Mouse (Mus musculus): ENCODE results near the gene Hoxb6. TPM values are rescaled to one million over a fixed set of nuclear protein-coding genes. Genes with fewer than 3 reads are reported as not detected.

Gene Hoxb6
- polyA plus RNA-seq, 1 experiment, result 8.3 TPM

DNA sequence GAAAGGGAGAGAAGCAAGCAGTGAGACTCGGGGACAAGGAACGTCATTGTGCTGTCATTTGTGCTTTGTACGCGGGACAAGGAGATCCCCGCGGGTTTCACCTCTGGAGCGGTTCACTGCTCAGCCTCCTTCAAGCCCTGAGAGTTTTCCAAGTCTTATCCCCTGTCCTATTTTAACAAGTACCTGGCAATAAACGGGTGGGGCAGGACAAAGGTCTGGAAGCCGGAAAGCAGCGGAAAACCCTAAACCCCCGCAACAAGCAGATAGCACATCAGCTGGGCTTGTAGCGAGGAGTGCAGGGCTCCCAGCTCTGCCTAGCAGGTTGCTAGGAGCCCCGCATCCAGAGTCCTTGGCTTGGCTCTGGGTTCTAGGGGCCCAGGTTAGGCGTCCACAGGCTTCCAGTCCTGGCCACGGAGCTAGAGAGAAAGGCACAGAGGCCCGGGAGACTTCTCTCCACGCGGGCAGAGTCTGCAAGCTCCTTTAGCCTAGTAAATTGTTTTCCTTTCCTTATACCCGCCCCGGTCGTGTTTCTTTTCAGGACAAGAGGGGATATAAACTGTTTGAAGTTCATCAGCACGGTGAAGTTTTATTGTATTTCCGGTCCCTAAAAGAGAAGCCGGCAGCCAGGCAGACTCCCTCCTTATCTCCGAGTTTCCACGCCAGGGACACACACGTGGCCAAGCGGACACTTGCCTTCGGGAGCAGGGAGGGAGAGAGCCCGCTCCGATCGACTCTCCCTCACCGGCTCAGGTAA is 28.5 kb upstream of the Hoxb6 start:
- peaks cover 84% of the 10 kb centered on the region for H3K27me3 ChIP-seq (ENCODE audit: control insufficient read depth, insufficient read depth, low read length)
- no peak overlapping the region for H3K4me3 ChIP-seq (ENCODE audit: low read depth, low read length)
- no peaks in the 10 kb centered on the region for H3K36me3 ChIP-seq (ENCODE audit: control insufficient read depth, insufficient read depth, low read length)
- peaks cover 7% of the 10 kb centered on the region for H3K4me1 ChIP-seq (ENCODE audit: control insufficient read depth, insufficient read depth, insufficient read length, low read length)
- no peak overlapping the region for H3K27ac ChIP-seq (ENCODE audit: insufficient read depth, low read depth, low read length)
- TF ChIP-seq POLR2A (IDR thresholded peaks at IDR 0.05; ENCODE audit: low read depth, low read length) (no peak), CTCF (IDR thresholded peaks at IDR 0.05; ENCODE audit: extremely low read depth, insufficient read length, insufficient replicate concordance, low read depth, low read length) (no peak)
- WGBS, result 5% methylated on average over 33 of the region's 33 CpGs

DNA sequence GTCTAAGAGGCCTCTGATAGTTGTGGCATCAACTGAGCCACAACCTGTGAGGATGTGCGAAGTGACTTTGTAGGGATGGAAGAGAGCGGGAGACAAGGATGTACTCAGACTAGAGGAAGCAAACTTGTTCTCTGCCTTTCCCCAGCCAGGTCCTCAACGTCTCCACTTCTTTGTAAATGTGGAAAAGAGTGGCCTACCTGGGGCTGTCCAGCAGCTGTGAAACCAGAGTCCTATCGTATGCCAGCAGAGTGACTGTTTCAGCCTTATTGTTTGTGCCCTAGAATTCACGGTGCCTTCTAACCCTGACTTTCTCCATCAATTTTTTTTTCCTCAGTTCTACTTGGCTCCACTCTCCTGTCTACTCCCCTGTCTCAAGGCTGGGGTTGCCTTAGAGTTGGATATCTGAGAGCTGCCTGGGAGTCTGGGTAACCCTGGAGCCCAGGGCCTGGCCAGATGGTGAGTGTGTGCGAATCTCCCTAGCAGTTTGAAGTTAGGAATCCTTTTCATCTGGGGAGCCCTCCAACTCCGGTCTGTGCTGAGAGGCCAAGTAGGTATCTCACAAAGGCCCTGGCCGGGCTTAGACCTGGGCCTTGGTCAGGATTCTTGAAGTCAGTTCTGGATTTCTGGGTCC is 27.8 kb upstream of the Hoxb6 start:
- H3K27me3 ChIP-seq (ENCODE audit: control insufficient read depth, insufficient read depth, low read length), result peaks cover 86% of the 10 kb centered on the region
- no peak overlapping the region for H3K4me3 ChIP-seq (ENCODE audit: low read depth, low read length)
- WGBS, result 29% methylated on average over 8 of the region's 8 CpGs

DNA sequence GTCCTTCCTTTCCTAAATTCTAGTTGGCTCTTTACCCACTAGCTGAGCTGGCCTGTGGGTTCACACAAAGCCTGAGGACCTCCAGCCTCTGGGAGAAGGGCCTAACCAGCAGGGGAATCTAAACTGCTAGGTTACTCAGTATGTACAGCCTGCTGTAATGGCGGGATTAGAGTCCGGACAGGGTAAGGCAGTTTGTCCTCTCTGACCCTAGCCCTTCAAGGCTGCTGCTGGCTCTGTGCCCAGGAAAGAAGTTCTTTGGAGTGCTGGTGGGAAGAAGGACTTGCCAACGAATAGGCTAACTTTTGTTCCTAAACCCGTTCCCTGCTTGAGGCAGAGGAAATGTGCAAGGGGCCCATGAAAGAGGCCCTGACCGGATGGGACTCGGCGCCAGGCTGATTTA is 26.3 kb upstream of the Hoxb6 start:
- H3K36me3 ChIP-seq (ENCODE audit: control insufficient read depth, insufficient read depth, low read length), result no peaks in the 10 kb centered on the region
- WGBS, result 11% methylated on average over 7 of the region's 7 CpGs
- no peak for TF ChIP-seq CTCF (IDR thresholded peaks at IDR 0.05; ENCODE audit: extremely low read depth, insufficient read length, insufficient replicate concordance, low read depth, low read length)
- no peak for TF ChIP-seq POLR2A (IDR thresholded peaks at IDR 0.05; ENCODE audit: low read depth, low read length)
- peaks cover 7% of the 10 kb centered on the region for H3K4me1 ChIP-seq (ENCODE audit: control insufficient read depth, insufficient read depth, insufficient read length, low read length)
- H3K27me3 ChIP-seq (ENCODE audit: control insufficient read depth, insufficient read depth, low read length), result peaks cover 89% of the 10 kb centered on the region
- no peak overlapping the region for H3K4me3 ChIP-seq (ENCODE audit: low read depth, low read length)
- H3K27ac ChIP-seq (ENCODE audit: insufficient read depth, low read depth, low read length), result no peak overlapping the region

More for the DNA sequence above, 27.8 kb upstream of the Hoxb6 start:
- Histone ChIP-seq H3K4me1 (ENCODE audit: control insufficient read depth, insufficient read depth, insufficient read length, low read length) (peaks cover 7% of the 10 kb centered on the region), H3K36me3 (ENCODE audit: control insufficient read depth, insufficient read depth, low read length) (no peaks in the 10 kb centered on the region), H3K27ac (ENCODE audit: insufficient read depth, low read depth, low read length) (no peak overlapping the region)
- TF ChIP-seq CTCF (IDR thresholded peaks at IDR 0.05; ENCODE audit: extremely low read depth, insufficient read length, insufficient replicate concordance, low read depth, low read length), result no peak
- TF ChIP-seq POLR2A (IDR thresholded peaks at IDR 0.05; ENCODE audit: low read depth, low read length), result no peak

DNA sequence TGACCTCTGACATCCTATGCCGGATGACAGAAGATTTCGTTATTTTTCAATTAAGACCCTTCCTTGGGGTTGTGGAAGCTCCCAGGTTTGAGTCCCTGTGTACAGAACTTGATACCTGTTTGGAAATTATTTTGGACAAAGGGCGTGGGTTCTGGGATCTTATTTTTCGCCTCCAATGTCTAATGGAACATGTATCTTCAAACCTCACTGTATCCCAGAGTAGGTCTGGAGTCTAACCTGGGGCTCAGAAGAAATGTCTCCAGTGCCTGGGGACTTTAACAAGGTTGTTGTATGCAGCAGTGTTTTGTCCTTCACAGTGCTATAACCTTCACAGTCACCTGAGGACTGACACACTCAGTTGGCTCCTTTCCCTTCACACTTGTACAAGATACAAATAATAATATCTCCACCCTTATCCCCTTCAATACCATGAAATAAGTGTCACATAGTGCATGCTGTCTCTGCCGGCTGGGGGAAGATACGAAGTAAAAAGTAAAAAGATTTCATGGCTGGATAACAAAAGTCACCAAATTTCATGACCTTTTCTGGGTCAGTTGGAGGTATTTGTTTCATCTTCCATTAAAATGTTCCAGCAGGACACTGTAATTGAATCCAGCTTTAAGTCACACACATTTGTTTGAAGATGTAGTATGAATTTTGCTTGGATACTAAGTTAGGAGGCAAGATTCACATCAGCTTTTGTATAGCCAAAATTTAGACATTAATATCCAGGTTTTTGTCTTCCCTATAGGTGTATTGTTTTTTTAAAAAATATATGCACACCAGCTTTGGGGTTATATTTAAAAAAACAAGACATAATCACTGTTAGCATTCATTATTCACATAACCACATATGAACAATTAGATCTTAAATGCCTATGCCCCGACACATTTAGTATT is 25.0 kb upstream of the Hoxb6 start:
- no peaks in the 10 kb centered on the region for H3K36me3 ChIP-seq (ENCODE audit: control insufficient read depth, insufficient read depth, low read length)
- H3K4me1 ChIP-seq (ENCODE audit: control insufficient read depth, insufficient read depth, insufficient read length, low read length), result peaks cover 7% of the 10 kb centered on the region
- no peak for TF ChIP-seq POLR2A (IDR thresholded peaks at IDR 0.05; ENCODE audit: low read depth, low read length)
- TF ChIP-seq CTCF (IDR thresholded peaks at IDR 0.05; ENCODE audit: extremely low read depth, insufficient read length, insufficient replicate concordance, low read depth, low read length), result no peak
- WGBS, result 32% methylated on average over 7 of the region's 7 CpGs
- H3K27me3 ChIP-seq (ENCODE audit: control insufficient read depth, insufficient read depth, low read length), result peaks cover 91% of the 10 kb centered on the region
- H3K27ac ChIP-seq (ENCODE audit: insufficient read depth, low read depth, low read length), result no peak overlapping the region
- H3K4me3 ChIP-seq (ENCODE audit: low read depth, low read length), result no peak overlapping the region

DNA sequence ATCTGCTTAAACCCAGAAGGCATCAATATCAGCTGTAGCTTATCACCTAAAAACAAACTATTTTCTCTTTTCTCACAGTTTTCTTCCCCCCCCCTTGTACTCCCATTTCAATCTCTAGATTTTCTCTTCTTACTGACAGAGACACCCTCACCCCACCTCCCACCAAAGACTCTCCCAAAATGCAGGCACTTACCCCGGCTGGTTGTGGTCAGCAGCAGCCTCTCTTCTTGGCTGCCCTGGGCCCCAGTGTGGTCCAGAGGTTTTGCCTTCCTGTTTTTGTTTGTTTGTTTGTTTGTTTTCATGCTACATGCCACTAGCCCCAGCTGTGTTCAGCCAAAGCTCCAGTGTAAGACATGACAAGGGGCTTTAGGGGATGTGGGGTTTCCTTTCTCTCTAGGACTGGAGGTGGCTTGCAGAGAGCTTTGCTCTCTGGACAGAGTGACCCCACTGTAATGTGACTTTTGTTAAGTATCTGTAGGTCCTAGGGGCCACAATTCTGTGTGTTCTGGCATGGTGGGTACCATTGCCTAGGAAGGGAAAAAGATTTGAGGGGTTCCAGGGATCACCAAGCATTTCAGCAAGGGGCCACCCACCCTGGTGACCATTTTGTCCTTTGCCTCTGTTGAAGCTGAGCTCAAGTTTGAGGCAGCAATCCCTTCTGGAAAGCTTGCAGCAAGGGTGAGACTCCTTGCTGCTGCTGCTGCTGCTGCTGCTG is 24.1 kb upstream of the Hoxb6 start:
- WGBS, result 20% methylated on average over 1 of the region's 1 CpGs
- Histone ChIP-seq H3K4me3 (ENCODE audit: low read depth, low read length) (no peak overlapping the region), H3K4me1 (ENCODE audit: control insufficient read depth, insufficient read depth, insufficient read length, low read length) (peaks cover 7% of the 10 kb centered on the region), H3K36me3 (ENCODE audit: control insufficient read depth, insufficient read depth, low read length) (no peaks in the 10 kb centered on the region), H3K27me3 (ENCODE audit: control insufficient read depth, insufficient read depth, low read length) (peaks cover 91% of the 10 kb centered on the region), H3K27ac (ENCODE audit: insufficient read depth, low read depth, low read length) (no peak overlapping the region)
- TF ChIP-seq POLR2A (IDR thresholded peaks at IDR 0.05; ENCODE audit: low read depth, low read length) (no peak), CTCF (IDR thresholded peaks at IDR 0.05; ENCODE audit: extremely low read depth, insufficient read length, insufficient replicate concordance, low read depth, low read length) (no peak)

- 3% methylated on average over 19 of the region's 19 CpGs for WGBS
- H3K4me1 ChIP-seq (ENCODE audit: control insufficient read depth, insufficient read depth, insufficient read length, low read length), result 0 out of 2 replicates have a peak, but pooled peaks cover 2% of the 10 kb centered on the region
- H3K36me3 ChIP-seq (ENCODE audit: control insufficient read depth, insufficient read depth, low read length), result no peaks in the 10 kb centered on the region
- no peak overlapping the region for H3K27ac ChIP-seq (ENCODE audit: insufficient read depth, low read depth, low read length)
- H3K27me3 ChIP-seq (ENCODE audit: control insufficient read depth, insufficient read depth, low read length), result peaks cover 88% of the 10 kb centered on the region
- no peak overlapping the region for H3K4me3 ChIP-seq (ENCODE audit: low read depth, low read length)
- TF ChIP-seq POLR2A (IDR thresholded peaks at IDR 0.05; ENCODE audit: low read depth, low read length) (no peak), CTCF (IDR thresholded peaks at IDR 0.05; ENCODE audit: extremely low read depth, insufficient read length, insufficient replicate concordance, low read depth, low read length) (no peak)
Measured at GRCm38 (mm10) chr11:96269869-96270268, 22.4 kb upstream of the Hoxb6 start.

Measured in small intestine, adult 2 months (tissue).